Mouse (Mus musculus): ENCODE measurements around the gene Psmb3.
"Not testable (repeated sequence)": the region's sequence is repeated elsewhere in the genome, so short reads cannot be mapped to it uniquely, and the experiment has no call there.

The Psmb3 gene

GRCm38 (mm10) chr11:97700746-97701580 is 2.2 kb upstream of the Psmb3 start:
- H3K4me1 ChIP-seq (replicated peaks; ENCODE audit: low read depth, low read length): peaks cover 67% of the 10 kb centered on the region
- no peaks in the 10 kb centered on the region for H3K9me3 ChIP-seq (ENCODE audit: low read length)
- peak overlapping the region; percentile 97 for H3K4me3 ChIP-seq (replicated peaks; ENCODE audit: low read length)
- TF ChIP-seq NANOG (IDR thresholded peaks at IDR 0.05; ENCODE audit: borderline replicate concordance, low read length): no peak
- TF ChIP-seq CTCF (conservative IDR thresholded peaks at IDR 0.05; ENCODE audit: low read length): no peak
- TF ChIP-seq POU5F1 (IDR thresholded peaks at IDR 0.05; ENCODE audit: borderline replicate concordance, low read length): no peak
- H3K27me3 ChIP-seq (ENCODE audit: insufficient read depth, low read length): peaks cover 14% of the 10 kb centered on the region
- peaks cover 32% of the 10 kb centered on the region for H3K36me3 ChIP-seq (ENCODE audit: insufficient read depth, low read length)

DNA sequence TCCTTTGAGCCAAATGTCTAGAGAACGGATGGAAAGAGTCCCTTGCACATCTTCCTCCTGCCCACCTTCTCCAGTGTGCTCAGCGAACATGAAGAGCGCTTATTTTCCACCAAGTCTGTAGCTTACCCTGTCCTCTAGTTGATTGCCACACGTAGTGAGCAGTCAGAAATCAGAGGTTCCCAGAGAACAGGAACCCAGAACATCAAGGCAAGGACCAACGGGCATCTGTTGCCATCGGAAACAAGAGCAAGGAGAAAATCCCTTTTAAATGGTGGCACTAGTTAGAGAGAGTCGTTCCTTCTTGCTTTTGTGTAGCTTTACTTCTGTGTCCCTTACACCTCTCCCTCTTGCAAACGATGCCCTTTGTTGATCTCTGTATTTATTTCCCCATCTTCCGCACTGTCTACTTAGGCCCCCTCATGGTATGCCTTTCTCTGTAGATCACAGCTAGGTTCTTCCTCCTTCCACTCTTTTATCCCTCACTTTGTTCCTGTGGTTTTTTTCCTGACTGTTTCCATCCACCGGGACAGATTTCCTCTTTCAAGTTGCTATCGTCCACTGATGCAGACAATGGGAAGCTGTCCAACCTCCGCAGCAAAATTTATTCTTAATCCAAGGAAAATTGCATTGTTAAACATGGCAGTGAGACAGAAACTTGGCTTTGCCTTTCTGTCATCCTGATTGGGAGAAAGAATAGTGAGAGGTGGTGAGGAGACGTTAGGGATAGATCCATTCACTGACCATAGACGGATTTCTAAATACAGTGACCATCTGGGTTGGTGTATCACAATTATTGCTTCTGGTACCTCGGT is 1.4 kb upstream of the Psmb3 start:
- H3K27me3 ChIP-seq (ENCODE audit: insufficient read depth, low read length): peaks cover 14% of the 10 kb centered on the region
- H3K36me3 ChIP-seq (ENCODE audit: insufficient read depth, low read length): peaks cover 40% of the 10 kb centered on the region
- TF ChIP-seq CTCF (conservative IDR thresholded peaks at IDR 0.05; ENCODE audit: low read length) (no peak), NANOG (IDR thresholded peaks at IDR 0.05; ENCODE audit: borderline replicate concordance, low read length) (no peak), POU5F1 (IDR thresholded peaks at IDR 0.05; ENCODE audit: borderline replicate concordance, low read length) (no peak)
- H3K4me3 ChIP-seq (replicated peaks; ENCODE audit: low read length): peak overlapping the region; percentile 97
- no peaks in the 10 kb centered on the region for H3K9me3 ChIP-seq (ENCODE audit: low read length)
- peaks cover 66% of the 10 kb centered on the region for H3K4me1 ChIP-seq (replicated peaks; ENCODE audit: low read depth, low read length)

GRCm38 (mm10) chr11:97702393-97702745 is 830 bp upstream of the Psmb3 start:
- peaks cover 14% of the 10 kb centered on the region for H3K27me3 ChIP-seq (ENCODE audit: insufficient read depth, low read length)
- peaks cover 64% of the 10 kb centered on the region for H3K4me1 ChIP-seq (replicated peaks; ENCODE audit: low read depth, low read length)
- peaks cover 46% of the 10 kb centered on the region for H3K36me3 ChIP-seq (ENCODE audit: insufficient read depth, low read length)
- no peaks in the 10 kb centered on the region for H3K9me3 ChIP-seq (ENCODE audit: low read length)
- TF ChIP-seq CTCF (conservative IDR thresholded peaks at IDR 0.05; ENCODE audit: low read length): no peak
- TF ChIP-seq NANOG (IDR thresholded peaks at IDR 0.05; ENCODE audit: borderline replicate concordance, low read length): no peak
- no peak for TF ChIP-seq POU5F1 (IDR thresholded peaks at IDR 0.05; ENCODE audit: borderline replicate concordance, low read length)
- peak overlapping the region; percentile 97 for H3K4me3 ChIP-seq (replicated peaks; ENCODE audit: low read length)

- H3K9me3 ChIP-seq (ENCODE audit: low read length); H3K27me3 ChIP-seq (ENCODE audit: insufficient read depth, low read length); H3K4me3 ChIP-seq (replicated peaks; ENCODE audit: low read length): not testable (repeated sequence)
These were observed 6.9 kb downstream of the Psmb3 start for GRCm38 (mm10) chr11:97710067-97710466.

DNA sequence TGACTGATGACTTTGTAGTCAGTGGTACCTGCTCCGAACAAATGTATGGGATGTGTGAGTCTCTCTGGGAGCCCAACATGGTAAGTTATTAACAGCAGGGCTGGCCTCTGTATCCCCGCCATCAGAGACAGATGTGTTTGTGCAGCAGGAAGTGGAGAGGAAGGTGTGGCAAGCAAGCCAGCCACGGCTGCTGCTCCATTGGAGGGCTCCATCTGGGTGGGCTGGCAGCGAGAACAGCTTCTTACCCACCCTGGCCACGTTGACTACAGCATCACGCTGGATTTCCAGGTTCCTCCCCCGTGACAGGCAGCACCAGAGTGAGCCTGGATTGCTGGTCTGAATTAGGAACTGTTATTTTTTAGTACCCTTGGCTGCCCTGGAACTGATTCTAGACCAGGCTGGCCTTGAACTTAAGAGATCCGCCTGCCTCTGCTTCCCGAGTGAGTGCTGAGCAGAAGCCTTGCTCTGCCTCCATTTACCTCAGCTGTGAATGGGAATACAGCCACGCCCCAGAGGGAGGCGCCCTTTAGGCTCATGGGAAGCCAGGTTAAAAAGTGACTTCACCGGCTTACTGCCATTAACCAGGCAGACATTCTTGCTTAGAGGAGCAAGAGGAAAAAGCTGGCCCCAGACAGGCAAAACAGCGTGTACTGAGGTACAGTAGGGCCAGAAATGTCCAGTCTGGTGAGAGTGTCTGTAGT is 8.2 kb downstream of the Psmb3 start:
- TF ChIP-seq CTCF (conservative IDR thresholded peaks at IDR 0.05; ENCODE audit: low read length): no peak
- TF ChIP-seq POU5F1 (IDR thresholded peaks at IDR 0.05; ENCODE audit: borderline replicate concordance, low read length): no peak
- no peak for TF ChIP-seq NANOG (IDR thresholded peaks at IDR 0.05; ENCODE audit: borderline replicate concordance, low read length)
- peaks cover 85% of the 10 kb centered on the region for H3K36me3 ChIP-seq (ENCODE audit: insufficient read depth, low read length)
- 0 out of 2 replicates have a peak overlapping the region, but pooled peaks have one; percentile 10 for H3K4me3 ChIP-seq (replicated peaks; ENCODE audit: low read length)
- no peaks in the 10 kb centered on the region for H3K27me3 ChIP-seq (ENCODE audit: insufficient read depth, low read length)
- no peaks in the 10 kb centered on the region for H3K9me3 ChIP-seq (ENCODE audit: low read length)
- H3K4me1 ChIP-seq (replicated peaks; ENCODE audit: low read depth, low read length): peaks cover 56% of the 10 kb centered on the region

More at GRCm38 (mm10) chr11:97710067-97710466, 6.9 kb downstream of the Psmb3 start:
- peaks cover 65% of the 10 kb centered on the region for H3K4me1 ChIP-seq (replicated peaks; ENCODE audit: low read depth, low read length)
- H3K36me3 ChIP-seq (ENCODE audit: insufficient read depth, low read length): peaks cover 86% of the 10 kb centered on the region

DNA sequence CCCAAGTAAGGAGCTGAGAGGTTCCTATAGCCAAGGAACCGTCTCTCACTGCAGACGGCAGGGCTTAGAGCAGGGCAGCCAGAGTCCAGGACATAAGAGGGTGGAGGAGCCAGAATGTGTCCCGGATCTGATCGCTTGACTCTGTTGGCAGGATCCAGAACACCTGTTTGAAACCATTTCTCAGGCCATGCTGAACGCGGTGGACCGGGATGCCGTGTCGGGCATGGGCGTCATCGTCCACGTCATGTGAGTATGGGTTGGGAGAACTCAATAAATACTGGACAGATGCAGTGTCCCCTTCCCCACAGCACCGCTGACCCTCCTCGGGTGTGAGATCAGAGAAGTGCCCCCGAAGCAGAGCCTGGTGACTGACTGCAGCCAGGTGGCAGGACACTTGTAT is 9.1 kb downstream of the Psmb3 start:
- H3K4me3 ChIP-seq (replicated peaks; ENCODE audit: low read length): no peak overlapping the region
- TF ChIP-seq POU5F1 (IDR thresholded peaks at IDR 0.05; ENCODE audit: borderline replicate concordance, low read length) (no peak), CTCF (conservative IDR thresholded peaks at IDR 0.05; ENCODE audit: low read length) (no peak), NANOG (IDR thresholded peaks at IDR 0.05; ENCODE audit: borderline replicate concordance, low read length) (no peak)
- peaks cover 52% of the 10 kb centered on the region for H3K4me1 ChIP-seq (replicated peaks; ENCODE audit: low read depth, low read length)
- H3K27me3 ChIP-seq (ENCODE audit: insufficient read depth, low read length): no peaks in the 10 kb centered on the region
- H3K36me3 ChIP-seq (ENCODE audit: insufficient read depth, low read length): peaks cover 85% of the 10 kb centered on the region
- no peaks in the 10 kb centered on the region for H3K9me3 ChIP-seq (ENCODE audit: low read length)

- no peak for TF ChIP-seq POU5F1 (IDR thresholded peaks at IDR 0.05; ENCODE audit: borderline replicate concordance, low read length)
- no peak for TF ChIP-seq CTCF (conservative IDR thresholded peaks at IDR 0.05; ENCODE audit: low read length)
- TF ChIP-seq NANOG (IDR thresholded peaks at IDR 0.05; ENCODE audit: borderline replicate concordance, low read length): no peak
- no peaks in the 10 kb centered on the region for H3K27me3 ChIP-seq (ENCODE audit: insufficient read depth, low read length)
- H3K9me3 ChIP-seq (ENCODE audit: low read length): no peaks in the 10 kb centered on the region
- peaks cover 85% of the 10 kb centered on the region for H3K36me3 ChIP-seq (ENCODE audit: insufficient read depth, low read length)
- H3K4me1 ChIP-seq (replicated peaks; ENCODE audit: low read depth, low read length): peaks cover 61% of the 10 kb centered on the region
- H3K4me3 ChIP-seq (replicated peaks; ENCODE audit: low read length): no peak overlapping the region
These were observed 10.7 kb downstream of the Psmb3 start for GRCm38 (mm10) chr11:97713896-97714295.

GRCm38 (mm10) chr11:97714356-97714755 is 11.2 kb downstream of the Psmb3 start:
- no peaks in the 10 kb centered on the region for H3K9me3 ChIP-seq (ENCODE audit: low read length)

More at GRCm38 (mm10) chr11:97714356-97714755, 11.2 kb downstream of the Psmb3 start:
- TF ChIP-seq NANOG (IDR thresholded peaks at IDR 0.05; ENCODE audit: borderline replicate concordance, low read length): no peak
- TF ChIP-seq POU5F1 (IDR thresholded peaks at IDR 0.05; ENCODE audit: borderline replicate concordance, low read length): no peak
- TF ChIP-seq CTCF (conservative IDR thresholded peaks at IDR 0.05; ENCODE audit: low read length): peak; percentile 20
- H3K36me3 ChIP-seq (ENCODE audit: insufficient read depth, low read length): peaks cover 85% of the 10 kb centered on the region
- peaks cover 61% of the 10 kb centered on the region for H3K4me1 ChIP-seq (replicated peaks; ENCODE audit: low read depth, low read length)
- no peak overlapping the region for H3K4me3 ChIP-seq (replicated peaks; ENCODE audit: low read length)
- no peaks in the 10 kb centered on the region for H3K27me3 ChIP-seq (ENCODE audit: insufficient read depth, low read length)
